Mouse (Mus musculus): Measurements from ENCODE around the gene Tpx2.

DNA sequence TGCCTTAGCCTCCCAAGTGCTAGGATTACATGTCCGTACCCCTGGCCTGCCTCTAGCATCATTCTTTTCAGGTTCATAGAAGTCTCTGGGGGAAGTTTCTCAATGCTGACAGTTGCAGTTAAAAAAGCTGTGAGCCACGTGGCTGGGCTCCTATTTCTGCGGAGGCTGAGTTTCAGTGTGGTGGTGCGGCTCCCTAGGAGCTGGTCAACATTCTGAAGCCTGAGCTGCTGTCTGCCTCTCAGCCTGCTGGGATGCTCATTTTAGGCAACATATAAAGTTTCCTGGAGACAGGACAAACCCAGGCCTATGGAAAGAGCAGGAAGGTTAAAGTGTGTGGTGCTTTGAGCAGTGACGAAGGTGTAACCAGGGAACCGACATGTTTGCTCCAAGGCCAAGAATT is 51.2 kb downstream of the Tpx2 start:
- no peak for TF ChIP-seq CTCF (conservative IDR thresholded peaks at IDR 0.05; ENCODE audit: insufficient read depth, insufficient read length, low read depth, low read length)
- TF ChIP-seq POLR2A (IDR thresholded peaks at IDR 0.05; ENCODE audit: low read depth, low read length): no peak

Data from kidney, adult 2 months (tissue).